Mouse (Mus musculus) ovary, postnatal 14 days (tissue): ENCODE results near the gene Tpst2.

Experiments used
- DNase-seq: peaks from one replicate; pipeline ENCODE4 v3.0.0; 2022; ENCODE audit warnings: low spot score

The Tpst2 gene

GRCm38 (mm10) chr5:112282123-112282779 lies 5.8 kb downstream of the Tpst2 start:
- no peak for DNase-seq

- no peak for DNase-seq
These were observed 6.4 kb downstream of the Tpst2 start for GRCm38 (mm10) chr5:112282780-112283482.

- DNase-seq, result no peak
These were observed 7.2 kb downstream of the Tpst2 start for GRCm38 (mm10) chr5:112283543-112284202.

- DNase-seq, result no peak
These were observed 7.7 kb downstream of the Tpst2 start for GRCm38 (mm10) chr5:112284203-112284582.

GRCm38 (mm10) chr5:112285548-112286085 lies 9.1 kb downstream of the Tpst2 start:
- DNase-seq, result no peak

- DNase-seq, result no peak
These were observed 10.1 kb downstream of the Tpst2 start for GRCm38 (mm10) chr5:112286608-112286983.

- DNase-seq, result no peak
These were observed 10.6 kb downstream of the Tpst2 start for GRCm38 (mm10) chr5:112286984-112287641.

- DNase-seq, result no peak
These were observed 11.2 kb downstream of the Tpst2 start for GRCm38 (mm10) chr5:112287652-112288051.

GRCm38 (mm10) chr5:112288193-112289141 lies 12.0 kb downstream of the Tpst2 start:
- no peak for DNase-seq

- no peak for DNase-seq
These were observed 12.7 kb downstream of the Tpst2 start for GRCm38 (mm10) chr5:112289236-112289635.

- DNase-seq, result no peak
These were observed 13.5 kb downstream of the Tpst2 start for GRCm38 (mm10) chr5:112289819-112290535.

- no peak for DNase-seq
These were observed 14.0 kb downstream of the Tpst2 start for GRCm38 (mm10) chr5:112290536-112290880.

- DNase-seq, result no peak
These were observed 15.4 kb downstream of the Tpst2 start for GRCm38 (mm10) chr5:112291866-112292265.

GRCm38 (mm10) chr5:112292343-112292980 lies 16.0 kb downstream of the Tpst2 start:
- no peak for DNase-seq

GRCm38 (mm10) chr5:112293800-112294199 lies 17.3 kb downstream of the Tpst2 start:
- no peak for DNase-seq

- DNase-seq, result no peak
These were observed 18.2 kb downstream of the Tpst2 start for GRCm38 (mm10) chr5:112294696-112295095.

GRCm38 (mm10) chr5:112295162-112295561 lies 18.7 kb downstream of the Tpst2 start:
- DNase-seq, result no peak

- no peak for DNase-seq
These were observed 19.1 kb downstream of the Tpst2 start for GRCm38 (mm10) chr5:112295564-112295963.

- no peak for DNase-seq
These were observed 20.1 kb downstream of the Tpst2 start for GRCm38 (mm10) chr5:112296404-112297181.
